Mouse (Mus musculus): ENCODE results near the gene Aamp.

The Aamp gene

DNA sequence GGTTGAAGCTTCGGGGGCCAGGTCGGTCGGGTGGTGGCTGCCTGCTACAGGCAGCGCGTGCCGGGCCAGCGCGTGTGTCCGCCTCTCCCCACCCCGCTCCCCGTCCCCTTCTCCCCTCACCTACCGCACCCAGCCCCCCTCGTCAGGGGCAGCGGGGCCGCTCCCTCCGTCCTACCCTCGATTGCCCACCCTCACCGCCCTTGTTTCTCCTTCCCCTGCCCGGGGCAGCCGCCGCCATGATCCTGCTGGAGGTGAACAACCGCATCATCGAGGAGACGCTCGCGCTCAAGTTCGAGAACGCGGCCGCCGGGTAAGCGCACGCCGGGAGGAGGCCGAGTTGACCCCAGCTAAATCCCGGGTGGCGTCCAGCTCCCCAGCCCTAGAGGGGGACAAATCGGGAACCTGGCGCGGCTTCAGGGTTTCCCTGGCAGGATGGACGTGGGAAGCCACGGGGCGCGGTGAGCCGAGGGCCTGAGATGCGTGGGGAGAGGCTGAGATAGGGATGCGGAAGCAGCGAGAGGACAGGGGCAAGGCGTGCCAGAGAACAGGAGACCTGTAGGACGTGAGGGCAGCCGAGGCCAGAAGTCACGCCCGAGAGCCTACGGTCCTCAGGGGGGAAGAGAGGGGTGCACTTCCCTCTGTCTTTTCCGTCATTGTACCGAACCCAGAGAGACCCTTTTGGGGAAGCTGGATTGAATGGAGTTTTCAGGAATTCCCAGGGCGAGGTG is 47.8 kb downstream of the Aamp start:
- DNase-seq (ENCODE audit: low spot score): no peak

- peak; percentile 97 for DNase-seq (ENCODE audit: low spot score)
Measured at GRCm38 (mm10) chr1:74235938-74236589, 48.5 kb downstream of the Aamp start, which contains the start of gene Arpc2. Arpc2 (plus strand) TSS chr1:74236084.

GRCm38 (mm10) chr1:74230992-74231391 is 53.5 kb downstream of the Aamp start:
- DNase-seq (ENCODE audit: low spot score): no peak

- no peak for DNase-seq (ENCODE audit: low spot score)
Measured at GRCm38 (mm10) chr1:74229942-74230341, 54.6 kb downstream of the Aamp start.
